Mouse (Mus musculus) naive thymus-derived CD4-positive, alpha-beta T cell, adult 2 months (primary cell): ENCODE results near the gene Vwc2.

Experiments used
- DNase-seq: peaks from one replicate; pipeline ENCODE4 v3.0.0-alpha.2; 2011; ENCODE audit warnings: low read depth

Gene Vwc2

DNA sequence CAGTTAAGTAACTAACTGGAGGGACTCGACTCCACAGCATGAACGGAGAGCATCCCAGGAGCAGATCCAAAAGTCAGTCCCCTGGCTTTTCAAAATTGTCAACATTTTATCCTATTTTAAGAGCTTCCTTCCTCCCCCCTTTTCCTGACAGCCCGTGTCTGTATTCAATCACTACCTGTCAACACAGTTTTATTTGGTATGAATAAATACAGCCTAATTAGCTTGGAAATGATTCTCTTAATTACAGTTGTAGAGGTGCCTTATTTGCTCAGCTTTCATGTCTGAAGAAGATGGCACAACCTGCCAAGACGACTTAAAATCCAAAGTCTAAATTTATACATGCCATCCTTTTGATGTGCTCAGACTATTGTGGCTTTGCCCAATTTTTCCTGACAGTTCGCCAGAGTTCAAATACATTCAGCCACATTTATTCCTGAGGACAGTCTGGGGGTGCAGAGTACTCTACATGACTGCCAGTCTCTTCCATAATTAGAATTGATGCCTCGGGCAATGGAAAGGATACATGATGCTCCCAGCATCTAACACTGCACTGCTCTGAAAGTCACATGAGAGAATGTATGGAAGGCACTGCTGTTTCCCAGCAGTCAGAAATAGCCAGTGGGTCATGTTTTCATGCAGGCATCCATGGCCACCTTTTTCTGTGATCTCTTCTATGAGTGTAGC, 128.8 kb downstream of the Vwc2 start:
- no peak for DNase-seq

DNA sequence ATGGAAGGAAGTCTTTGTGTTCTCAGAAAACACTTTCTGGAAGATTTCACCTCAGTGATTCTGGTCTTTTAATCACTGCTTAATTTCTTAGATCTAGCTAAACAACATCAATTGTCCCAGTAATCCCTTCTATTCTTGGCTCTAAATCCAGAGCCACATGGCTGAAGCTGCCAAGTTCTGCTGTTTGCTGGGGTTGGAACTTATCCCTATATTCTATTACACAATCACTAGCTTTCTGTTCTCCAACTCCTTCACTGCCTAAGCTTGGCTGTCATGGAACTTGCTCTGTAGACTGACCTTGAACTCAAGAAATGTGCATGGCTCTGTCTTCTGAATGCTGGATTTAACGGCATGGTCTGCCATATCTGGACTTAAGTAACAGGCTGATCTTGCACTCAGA, 143.3 kb downstream of the Vwc2 start:
- no peak for DNase-seq

DNA sequence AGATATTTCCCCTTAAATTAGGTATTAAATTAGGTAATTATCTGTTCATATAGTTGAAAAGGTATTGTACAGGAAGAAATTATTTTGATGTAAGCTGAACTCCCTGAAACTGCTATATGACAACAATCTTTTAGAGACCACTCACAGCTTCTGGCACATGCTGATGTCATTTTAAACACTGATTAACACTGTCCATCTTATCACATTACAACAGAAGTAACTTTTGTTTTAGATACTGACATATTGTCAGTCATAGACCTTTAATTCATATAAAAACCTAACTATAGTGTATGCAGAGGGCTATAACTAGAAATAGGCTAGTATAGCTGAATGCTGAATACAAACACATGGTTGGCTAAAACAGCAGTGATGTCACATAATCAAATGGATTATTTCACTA, 166.1 kb downstream of the Vwc2 start:
- no peak for DNase-seq

- no peak for DNase-seq
Observed at GRCm38 (mm10) chr11:11283512-11283911, 169.5 kb downstream of the Vwc2 start.
